Mouse (Mus musculus): ENCODE data around the gene Pheta1. TPM values are rescaled to one million over a fixed set of nuclear protein-coding genes. Genes with fewer than 3 reads are reported as not detected.
"Not testable (repeated sequence)": the region's sequence is repeated elsewhere in the genome, so short reads cannot be mapped to it uniquely, and the experiment has no call there.

Pheta1 gene
- total RNA-seq, 2 experiments from 2014 or later = 13.3 to 15.2 TPM

- DNase-seq = no peak
- intact Hi-C loops (cut with DNase I) = loop anchor here (2.0 to 10.0 kb wide), 3 partner anchors 27 to 130 kb away; partner anchors contain the start of gene Atxn2
These were observed 6.8 kb upstream of the Pheta1 start for GRCm38 (mm10) chr5:121841973-121842372.

DNA sequence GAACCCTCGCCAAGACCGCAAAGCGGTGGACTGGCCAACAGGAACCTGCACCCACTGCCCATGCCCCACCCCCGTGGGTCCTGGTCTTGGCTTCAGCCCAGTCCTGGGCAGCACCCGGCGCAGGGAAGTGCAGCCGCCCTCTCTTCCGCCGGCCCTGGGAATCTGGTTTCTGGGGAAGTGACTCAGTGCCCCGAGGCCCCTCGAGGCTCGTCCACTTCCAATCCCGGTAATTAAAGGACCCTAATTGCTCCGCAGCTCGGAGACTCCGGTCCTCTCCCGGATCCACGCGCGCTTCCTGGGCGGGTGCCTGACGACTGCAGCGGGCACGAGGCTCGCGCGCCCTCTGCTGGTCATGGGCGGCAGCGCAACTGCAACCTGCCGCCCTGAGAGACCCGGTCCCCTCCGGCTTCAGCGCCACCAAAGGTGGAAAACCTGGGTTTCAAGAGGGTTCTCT, 6.1 kb upstream of the Pheta1 start:
- intact Hi-C loops (cut with DNase I) = loop anchor here (2.0 to 10.0 kb wide), 3 partner anchors 28 to 130 kb away; partner anchors contain the start of gene Atxn2
- DNase-seq = peak; percentile 88 to 92

DNA sequence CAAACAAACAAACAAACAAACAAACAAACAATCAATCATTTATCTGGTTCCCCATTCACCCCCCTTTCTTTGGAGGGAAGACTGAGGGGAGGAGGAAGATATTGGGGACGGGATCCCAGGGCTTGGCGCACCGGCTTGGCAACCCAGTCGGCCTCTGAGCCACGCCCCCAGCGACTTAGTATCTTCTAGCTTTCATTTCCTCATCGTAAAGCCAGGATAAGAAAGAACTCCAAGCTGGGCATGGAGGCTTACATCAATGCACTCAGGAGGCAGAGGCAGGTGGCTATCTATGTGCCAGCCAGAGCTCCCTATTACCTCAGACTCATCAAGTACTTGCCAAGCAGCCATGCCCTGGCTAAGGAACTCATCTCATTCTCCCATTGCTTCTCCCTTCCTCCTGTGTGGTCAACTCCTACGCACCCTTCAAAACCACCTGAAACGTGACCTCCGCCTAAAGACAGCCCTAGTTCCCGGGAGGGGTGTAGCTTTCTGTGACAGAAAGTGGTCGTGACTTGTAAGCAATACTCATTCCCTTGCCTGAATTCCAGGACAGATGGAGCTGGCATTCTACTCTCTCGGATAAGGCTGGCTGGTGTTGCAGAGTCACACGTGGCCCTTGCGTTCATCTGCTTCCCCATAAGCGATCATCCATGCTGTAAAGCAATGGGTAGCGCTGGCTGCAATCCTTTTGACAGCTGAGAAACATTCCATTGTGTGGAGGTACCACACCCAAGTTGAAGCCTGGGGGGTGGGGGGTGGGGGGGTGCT, 5.5 kb upstream of the Pheta1 start:
- DNase-seq = no peak
- intact Hi-C loops (cut with DNase I) = loop anchor here (2.0 to 10.0 kb wide), 3 partner anchors 29 to 131 kb away; partner anchors contain the start of gene Atxn2

- no peak for DNase-seq
- intact Hi-C loops (cut with DNase I) = loop anchor here (10.0 kb wide), 1 partner anchor 51 kb away; no protein-coding TSS in a partner anchor
These were observed 3.4 kb upstream of the Pheta1 start for GRCm38 (mm10) chr5:121845361-121845760.

GRCm38 (mm10) chr5:121846322-121846721, 2.5 kb upstream of the Pheta1 start:
- no peak for DNase-seq
- intact Hi-C loops (cut with DNase I) = loop anchor here (10.0 kb wide), 1 partner anchor 52 kb away; no protein-coding TSS in a partner anchor

- not testable (repeated sequence) for DNase-seq
- intact Hi-C loops (cut with DNase I) = loop anchor here (10.0 kb wide), 1 partner anchor 52 kb away; no protein-coding TSS in a partner anchor
These were observed 1.5 kb upstream of the Pheta1 start for GRCm38 (mm10) chr5:121847269-121847668.

GRCm38 (mm10) chr5:121848035-121848519, 707 bp upstream of the Pheta1 start:
- intact Hi-C loops (cut with DNase I) = loop anchor here (10.0 kb wide), 1 partner anchor 53 kb away; no protein-coding TSS in a partner anchor
- DNase-seq = peak; percentile 76 to 80

DNA sequence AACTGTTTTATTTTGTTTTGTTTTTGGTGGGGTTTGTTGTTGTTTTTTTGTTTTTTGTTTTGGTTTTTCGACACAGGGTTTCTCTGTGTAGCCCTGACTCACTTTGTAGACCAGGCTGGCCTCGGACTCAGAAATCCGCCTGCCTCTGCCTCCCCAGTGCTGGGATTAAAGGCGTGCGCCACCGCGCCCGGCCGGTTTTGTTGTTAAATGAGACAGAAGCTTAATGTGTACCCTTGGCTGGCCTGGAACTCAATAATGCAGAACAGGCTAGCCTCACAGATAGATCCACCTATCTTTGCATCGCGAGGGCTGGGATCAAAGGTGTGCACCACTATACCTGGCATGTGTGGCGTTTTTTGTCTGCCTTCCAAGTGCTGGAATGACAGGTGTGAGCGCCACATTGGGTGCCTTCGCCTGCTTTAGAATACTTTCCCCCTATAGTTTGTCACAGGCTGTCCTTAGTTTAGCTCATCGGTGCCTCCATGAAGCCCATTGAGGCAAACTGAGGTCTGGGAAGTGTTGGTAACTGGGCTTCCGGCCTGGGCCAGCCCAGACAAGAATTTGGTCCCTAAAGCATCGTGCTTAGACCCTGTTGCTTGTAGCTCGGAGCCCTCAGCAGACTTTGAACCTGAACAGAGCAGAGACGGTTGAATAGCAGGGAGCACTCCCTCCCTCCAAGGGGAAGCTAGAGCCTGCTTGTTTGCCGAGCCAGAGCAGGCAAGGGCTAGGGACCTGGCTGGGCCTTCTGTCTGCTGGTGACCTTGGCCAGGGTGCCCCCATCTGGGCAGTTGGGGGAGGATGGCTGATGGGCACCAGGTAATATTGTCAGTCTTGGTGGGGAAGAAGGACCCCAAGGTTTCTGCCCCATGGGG, 930 bp downstream of the Pheta1 start:
- no peak for DNase-seq
- intact Hi-C loops (cut with DNase I) = loop anchor here (10.0 kb wide), 1 partner anchor 55 kb away; no protein-coding TSS in a partner anchor

DNA sequence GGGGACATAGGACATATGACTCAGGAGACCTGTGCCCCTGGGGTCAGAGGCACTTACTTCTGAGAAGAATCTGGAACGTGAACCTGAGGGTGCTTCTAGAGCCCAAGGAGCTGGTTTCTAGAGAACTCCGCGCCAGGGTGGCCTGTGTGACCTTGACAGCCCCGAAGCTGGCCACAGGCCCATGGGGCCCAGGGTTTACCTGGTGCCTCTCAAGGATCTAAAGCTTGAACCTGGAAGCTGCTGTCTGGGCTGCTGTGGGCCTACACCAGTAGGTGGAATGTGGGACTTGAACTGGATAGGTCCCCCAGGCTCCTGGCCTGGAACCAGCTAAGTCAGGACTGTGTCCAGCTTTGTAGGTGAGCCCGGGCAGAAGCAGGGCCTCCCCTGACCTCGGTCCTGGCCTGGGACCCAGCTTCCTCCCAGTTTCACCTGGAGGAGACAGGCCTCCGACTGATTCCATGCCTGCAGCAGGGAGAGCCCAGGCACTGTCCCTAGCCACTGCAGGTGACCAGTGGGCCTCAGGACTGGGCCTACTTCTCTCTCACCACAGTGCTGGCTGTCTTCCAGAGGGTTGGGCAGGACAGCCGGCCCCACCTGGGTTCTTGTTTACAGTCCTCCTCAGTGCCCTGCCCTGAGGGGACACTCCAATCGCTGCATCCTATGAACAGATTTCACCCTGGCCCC, 4.7 kb downstream of the Pheta1 start:
- peak; percentile 42 to 48 for DNase-seq
- intact Hi-C loops (cut with DNase I) = no loop called here

DNA sequence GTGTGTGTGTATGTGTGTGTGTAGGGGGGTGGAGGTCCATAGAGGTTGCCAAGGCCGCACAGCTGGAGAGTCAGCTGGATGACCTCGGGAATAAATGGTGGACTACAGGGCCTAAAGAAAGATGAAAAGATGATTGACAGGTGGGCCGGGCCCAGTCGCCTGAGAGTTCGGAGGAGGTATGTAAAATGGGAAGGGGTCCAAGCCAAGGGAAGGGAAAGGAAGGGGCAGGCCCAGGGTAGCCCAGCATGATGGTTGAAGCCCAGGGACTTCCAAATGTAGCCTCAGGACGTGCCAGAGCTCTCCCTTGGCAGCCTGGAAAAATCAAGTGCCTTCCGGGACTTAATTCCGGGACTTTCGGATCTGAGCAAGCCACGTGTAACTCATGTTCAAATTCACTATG, 6.0 kb downstream of the Pheta1 start:
- peak; percentile 11 to 30 for DNase-seq
- intact Hi-C loops (cut with DNase I) = no loop called here

DNA sequence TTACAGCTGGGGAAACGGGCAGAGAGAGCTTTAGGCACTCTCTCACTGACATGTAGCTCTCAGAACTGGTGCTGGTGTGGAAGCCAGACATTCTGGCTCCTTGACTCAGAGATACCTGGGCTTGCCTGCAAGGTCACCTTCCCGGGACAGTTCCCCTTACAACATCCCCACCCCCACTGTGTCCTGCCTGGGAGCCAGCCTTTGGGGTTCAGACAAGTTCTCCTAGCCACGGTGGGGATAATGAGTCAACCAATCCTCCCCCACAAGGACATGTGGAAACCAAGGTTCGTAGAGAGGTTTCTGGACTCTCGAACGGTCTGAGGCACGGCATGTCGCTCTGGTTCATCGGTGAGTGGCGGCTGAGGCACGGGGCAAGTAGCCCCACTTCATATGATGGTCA, 8.0 kb downstream of the Pheta1 start:
- intact Hi-C loops (cut with DNase I) = no loop called here
- DNase-seq = peak; percentile 35 to 39

DNA sequence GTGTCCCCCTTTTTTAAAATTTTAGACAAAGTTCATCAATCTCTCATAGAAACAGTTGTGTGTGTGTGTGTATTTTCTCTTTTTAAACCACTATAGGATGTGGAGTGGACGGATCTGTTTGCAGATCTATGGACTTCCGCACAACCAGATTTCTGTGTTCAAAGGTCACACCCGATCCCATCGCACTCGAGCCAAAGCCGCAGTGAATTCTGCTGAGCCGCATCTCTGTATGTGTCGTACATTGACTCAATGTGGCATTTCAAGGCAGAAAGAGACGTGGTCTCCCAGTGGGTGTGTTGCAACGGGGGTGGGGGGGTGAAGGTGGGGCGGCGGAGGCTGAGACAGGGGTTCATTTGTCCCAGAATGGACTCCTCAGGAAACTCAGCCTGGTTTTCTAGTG, 9.6 kb downstream of the Pheta1 start:
- no peak for DNase-seq
- intact Hi-C loops (cut with DNase I) = no loop called here

DNA sequence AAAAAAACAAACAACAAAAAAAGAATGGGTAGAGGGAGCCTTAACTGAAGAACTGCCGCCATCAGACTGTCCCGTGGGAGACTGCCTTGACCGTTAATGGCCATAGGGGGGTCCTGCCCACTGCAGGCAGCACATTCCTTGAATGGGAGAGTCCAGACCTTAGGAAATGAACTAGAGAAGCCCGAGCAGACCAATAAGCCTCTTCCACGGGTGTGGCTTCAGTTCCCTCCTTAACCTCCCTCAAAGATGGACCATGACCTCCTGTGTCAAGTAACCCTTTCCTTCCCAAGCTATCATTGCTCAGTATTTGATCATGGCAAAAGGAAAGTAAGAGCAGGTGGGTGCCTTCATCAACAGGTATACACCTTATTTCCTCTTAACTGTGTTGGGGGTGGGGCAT, 13.2 kb downstream of the Pheta1 start:
- no peak for DNase-seq
- intact Hi-C loops (cut with DNase I) = no loop called here

- no peak for DNase-seq
- intact Hi-C loops (cut with DNase I) = no loop called here
These were observed 15.5 kb downstream of the Pheta1 start for GRCm38 (mm10) chr5:121864330-121864729.

DNA sequence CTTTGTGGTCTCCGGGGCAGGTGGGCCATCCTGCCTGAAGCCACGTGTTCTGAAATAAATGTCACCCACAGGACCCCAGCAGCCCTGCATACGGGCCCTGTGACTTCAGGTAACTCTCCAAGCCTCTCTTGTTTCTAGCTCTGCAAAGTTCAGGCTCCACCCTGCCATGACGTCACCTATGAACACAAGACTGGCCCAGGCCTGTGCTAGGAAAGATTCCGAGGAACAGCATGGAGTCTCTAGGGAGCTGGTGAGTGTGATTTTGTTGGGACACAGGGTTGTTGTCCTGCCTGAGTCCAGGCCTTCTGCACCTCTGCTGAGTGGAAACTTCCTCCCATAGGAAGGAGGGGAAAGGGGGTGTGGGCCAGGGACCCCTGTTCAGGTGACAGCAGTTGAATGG, 19.2 kb downstream of the Pheta1 start:
- DNase-seq = peak in 1 of 2 experiments; percentile 35
- intact Hi-C loops (cut with DNase I) = no loop called here

DNA sequence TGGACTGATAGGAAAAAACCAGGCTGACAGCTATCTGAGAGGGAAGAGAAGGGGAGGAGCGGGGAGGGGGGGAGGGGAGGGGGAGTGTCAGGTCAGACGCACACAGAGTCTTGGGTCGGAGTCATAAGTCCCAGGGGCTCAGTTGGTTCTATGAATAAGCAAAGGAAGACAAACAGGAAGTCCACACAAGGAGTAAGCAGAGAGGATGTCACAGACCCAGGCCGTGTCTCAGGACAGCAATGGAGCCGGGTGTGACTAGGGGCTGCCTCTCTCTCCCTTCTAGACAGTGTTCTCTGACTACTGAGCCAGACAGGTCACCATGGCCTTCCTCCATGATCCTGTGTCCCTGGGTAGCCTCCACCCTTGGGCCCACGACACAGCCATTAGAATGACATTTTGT, 22.0 kb downstream of the Pheta1 start:
- no peak for DNase-seq
- intact Hi-C loops (cut with DNase I) = no loop called here

GRCm38 (mm10) chr5:121871515-121872030, 22.8 kb downstream of the Pheta1 start:
- intact Hi-C loops (cut with DNase I) = loop anchor here (1.0 kb wide), 2 partner anchors 187 to 218 kb away; no protein-coding TSS in a partner anchor
- DNase-seq = no peak

DNA sequence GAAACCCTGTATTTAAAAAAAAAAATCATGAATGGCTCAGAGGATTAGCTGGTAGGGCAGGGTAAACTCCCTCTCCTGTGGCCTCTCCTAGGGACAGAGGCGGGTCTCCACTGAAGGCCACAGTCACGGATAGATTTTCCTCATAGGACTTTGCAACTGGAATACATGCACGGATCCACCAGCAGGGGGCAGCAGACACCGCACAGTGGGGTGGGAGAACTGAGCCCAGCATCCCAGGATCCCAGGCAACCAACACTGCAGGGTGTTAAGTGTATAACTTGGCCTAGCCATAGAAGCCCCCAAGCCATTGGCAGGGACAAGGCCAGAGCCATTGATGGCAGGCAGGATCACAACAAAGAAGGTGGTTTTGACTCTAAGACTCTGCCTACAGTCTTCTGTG, 23.4 kb downstream of the Pheta1 start:
- intact Hi-C loops (cut with DNase I) = loop anchor here (1.0 kb wide), 2 partner anchors 186 to 217 kb away; no protein-coding TSS in a partner anchor
- peak; percentile 85 to 93 for DNase-seq

GRCm38 (mm10) chr5:121875041-121875440, 26.3 kb downstream of the Pheta1 start:
- intact Hi-C loops (cut with DNase I) = no loop called here
- no peak for DNase-seq

DNA sequence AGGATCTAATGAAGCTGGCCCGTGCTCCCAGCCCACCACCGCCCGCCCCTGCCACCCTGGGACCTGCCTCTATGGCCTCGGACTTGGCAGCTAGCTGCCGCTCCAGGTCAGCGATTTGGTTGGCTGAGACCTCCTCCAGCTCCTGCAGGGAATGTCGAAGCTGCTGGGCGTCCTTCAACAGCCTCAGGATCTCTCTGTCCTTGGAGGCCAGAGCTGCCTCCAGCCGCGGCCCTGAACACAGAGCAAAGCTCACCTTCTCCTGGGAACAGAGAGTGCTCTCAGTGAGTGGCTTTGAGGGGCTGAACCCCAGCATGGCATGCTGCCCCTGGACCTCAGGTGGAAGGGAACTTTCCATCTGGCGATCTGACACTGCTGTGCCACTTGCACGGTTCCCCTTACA, 28.1 kb downstream of the Pheta1 start:
- DNase-seq = no peak
- intact Hi-C loops (cut with DNase I) = no loop called here

Measured in heart, postnatal 10 days (tissue).